Mouse (Mus musculus) right cerebral cortex, postnatal 14 days (tissue): Measurements from ENCODE around the gene Gpd1.
A peak's percentile ranks its signal among the peaks of the same experiment; 100 is the strongest.

Experiments used
- DNase-seq: peaks from one replicate; pipeline ENCODE4 v3.0.0; 2022

The Gpd1 gene

DNA sequence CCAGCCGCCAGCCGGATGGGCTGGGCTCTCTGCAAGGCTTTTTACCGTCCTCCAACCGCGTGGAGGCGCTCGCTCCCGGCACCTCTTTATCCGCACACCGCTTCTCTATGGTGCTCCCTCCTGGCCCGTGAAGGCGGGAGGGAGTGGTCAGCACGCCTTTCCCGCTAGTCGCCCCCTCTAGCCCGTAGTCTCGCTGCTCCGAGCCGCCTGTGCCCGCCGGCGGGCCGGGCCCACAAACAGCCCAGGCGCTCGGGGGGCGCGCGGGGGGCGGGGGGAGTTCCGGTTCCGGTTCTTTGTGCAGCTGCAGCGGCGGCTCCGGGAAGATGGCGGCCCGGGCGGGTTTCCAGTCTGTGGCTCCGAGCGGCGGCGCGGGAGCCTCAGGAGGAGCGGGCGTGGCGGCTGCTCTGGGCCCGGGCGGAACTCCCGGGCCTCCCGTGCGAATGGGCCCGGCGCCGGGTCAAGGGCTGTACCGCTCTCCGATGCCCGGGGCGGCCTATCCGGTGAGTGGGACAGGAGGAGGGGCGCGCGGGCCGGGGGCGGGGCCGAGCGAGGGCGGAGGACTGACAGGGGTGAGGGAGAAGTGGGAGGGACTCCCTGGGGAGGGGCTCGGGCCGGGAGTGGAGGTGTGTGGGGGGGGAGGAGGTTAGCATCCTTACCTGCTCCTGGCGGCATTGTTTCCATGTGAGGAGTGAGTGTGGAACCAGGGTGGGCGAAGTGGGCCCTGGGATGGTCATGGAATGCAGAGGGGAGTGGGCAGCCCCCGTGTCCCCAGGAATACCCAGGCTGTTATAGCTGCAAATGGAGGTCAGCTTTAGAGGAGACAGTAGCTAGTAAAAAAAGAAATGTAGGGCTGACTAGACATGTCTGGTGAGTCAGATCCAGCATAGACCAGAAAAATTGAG is 15.1 kb upstream of the Gpd1 start, which contains the start of gene Smarcd1:
Gene Smarcd1, plus strand, starts transcription at position 131 of the 902 bp plus-strand sequence.
- DNase-seq = peak; percentile 98

DNA sequence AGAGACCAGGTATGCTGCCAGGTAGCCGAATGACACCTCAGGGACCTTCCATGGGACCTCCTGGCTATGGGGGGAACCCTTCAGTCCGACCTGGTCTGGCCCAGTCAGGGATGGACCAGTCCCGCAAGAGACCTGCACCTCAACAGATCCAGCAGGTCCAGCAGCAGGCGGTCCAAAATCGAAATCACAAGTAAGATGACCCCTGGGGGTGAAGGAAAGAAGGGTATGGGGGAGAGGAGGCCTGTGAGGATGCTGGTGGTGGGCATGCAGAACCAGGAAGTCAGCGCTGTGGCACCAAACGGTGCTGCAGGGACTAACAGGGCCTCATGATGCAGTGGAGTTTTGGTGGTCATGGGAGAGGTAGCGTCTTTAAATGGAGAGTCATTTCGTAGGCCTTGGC is 14.2 kb upstream of the Gpd1 start:
- DNase-seq = no peak

DNA sequence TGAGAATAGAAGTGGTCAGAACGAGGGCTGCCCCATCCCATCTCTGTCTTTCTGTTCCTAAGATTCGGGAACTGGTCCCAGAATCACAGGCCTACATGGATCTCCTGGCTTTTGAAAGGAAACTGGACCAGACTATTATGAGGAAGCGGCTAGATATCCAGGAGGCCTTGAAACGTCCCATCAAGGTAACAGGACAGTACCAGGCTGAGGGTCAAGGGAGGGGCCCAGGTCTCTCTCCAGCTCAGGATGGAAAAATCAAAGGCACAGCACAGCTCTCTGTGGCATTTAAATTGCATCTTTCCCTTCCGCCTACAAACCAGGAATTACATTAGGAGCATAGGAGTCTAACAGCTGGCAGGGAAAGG is 13.7 kb upstream of the Gpd1 start:
- no peak for DNase-seq

DNA sequence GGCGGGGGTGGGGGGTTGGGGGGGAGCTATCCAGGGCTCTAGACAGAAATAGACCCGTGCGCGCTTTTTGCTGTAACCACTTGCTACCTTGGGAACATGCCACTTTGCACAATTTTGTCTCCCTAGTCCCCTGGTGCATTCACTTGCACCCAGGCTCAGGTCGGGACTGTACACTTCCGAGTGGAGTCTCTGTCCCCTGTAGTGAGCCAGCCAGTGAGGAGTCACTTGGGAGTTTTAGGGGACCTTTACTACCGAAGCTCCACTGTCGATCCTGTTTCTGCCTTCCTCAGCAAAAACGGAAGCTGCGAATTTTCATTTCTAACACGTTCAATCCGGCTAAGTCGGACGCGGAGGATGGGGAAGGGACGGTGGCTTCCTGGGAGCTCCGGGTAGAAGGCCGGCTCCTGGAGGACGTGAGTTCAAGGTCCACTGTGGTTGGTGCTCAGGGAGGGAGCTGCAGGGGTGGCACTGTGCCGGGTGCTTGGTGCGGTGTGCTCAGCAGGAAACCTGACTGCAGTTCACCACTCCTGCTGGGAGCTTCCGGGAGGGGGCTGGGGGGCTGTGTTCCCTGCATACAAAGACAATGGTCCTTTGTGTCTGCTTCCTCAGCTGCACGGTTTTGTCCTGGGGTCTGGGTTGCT is 13.2 kb upstream of the Gpd1 start:
- no peak for DNase-seq

DNA sequence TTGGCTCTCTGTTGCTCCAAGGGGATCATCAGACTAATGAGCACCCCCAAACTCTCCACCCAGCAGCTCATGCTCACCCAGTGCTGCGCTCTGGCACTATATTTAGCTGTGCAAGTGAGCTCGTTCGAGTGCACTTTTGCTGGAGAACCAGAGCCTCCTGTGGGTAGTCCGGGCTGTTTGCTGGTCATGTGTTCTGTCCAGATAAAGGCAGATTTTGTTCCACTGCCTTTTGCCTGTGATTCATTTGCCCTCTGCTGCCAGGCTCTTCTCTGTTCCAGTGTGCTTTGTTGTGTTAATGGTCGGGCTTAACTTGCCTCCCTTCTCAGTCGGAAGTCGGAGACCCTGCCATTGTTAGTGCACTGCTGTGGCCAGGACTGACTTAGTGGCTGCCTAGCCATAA is 12.4 kb upstream of the Gpd1 start:
- no peak for DNase-seq

DNA sequence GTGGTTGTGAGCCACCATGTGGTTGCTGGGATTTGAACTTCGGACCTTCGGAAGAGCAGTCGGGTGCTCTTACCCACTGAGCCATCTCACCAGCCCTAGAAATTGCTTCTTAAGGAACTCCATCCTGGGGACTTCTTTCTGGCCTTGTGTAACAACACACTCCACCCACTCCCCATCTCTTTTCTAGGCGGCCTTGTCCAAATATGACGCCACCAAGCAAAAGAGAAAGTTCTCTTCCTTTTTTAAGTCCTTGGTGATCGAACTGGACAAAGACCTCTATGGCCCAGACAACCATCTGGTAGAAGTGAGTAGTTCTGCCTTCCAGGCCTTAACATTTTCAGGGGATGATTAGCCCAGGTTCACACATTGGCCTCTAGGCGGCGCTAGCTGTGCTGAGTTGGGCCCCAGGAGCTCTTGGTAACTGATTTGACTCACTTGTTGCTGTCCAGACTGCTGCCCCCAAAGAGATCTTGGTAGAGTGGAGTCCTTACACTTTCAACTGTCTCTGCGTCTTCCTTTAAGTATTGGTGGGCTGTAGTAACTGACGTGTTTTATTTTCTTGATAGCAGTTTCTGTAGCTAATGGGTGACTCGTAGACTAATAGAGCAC is 11.8 kb upstream of the Gpd1 start, which contains the start of gene Gm17349:
Gene Gm17349, minus strand, starts transcription at position 51 of the 609 bp plus-strand sequence.
- DNase-seq = peak; percentile 65

DNA sequence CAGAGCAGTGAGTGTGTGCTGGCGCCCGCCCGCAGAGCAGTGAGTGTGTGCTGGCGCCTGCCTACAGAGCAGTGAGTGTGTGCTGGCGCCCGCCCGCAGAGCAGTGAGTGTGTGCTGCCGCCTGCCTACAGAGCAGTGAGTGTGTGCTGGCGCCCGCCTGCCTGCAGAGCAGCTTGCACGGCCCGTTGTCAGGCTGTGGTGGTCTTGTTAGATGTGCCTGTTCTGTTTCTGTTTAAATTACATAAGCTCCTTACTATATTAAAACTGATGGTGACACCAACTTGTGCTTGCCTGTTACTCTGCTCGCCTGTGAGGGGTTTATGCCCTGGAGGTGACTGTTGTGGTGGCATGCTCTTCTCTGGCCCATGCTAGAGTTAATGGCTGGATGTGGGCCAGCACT is 9.1 kb upstream of the Gpd1 start:
- no peak for DNase-seq

DNA sequence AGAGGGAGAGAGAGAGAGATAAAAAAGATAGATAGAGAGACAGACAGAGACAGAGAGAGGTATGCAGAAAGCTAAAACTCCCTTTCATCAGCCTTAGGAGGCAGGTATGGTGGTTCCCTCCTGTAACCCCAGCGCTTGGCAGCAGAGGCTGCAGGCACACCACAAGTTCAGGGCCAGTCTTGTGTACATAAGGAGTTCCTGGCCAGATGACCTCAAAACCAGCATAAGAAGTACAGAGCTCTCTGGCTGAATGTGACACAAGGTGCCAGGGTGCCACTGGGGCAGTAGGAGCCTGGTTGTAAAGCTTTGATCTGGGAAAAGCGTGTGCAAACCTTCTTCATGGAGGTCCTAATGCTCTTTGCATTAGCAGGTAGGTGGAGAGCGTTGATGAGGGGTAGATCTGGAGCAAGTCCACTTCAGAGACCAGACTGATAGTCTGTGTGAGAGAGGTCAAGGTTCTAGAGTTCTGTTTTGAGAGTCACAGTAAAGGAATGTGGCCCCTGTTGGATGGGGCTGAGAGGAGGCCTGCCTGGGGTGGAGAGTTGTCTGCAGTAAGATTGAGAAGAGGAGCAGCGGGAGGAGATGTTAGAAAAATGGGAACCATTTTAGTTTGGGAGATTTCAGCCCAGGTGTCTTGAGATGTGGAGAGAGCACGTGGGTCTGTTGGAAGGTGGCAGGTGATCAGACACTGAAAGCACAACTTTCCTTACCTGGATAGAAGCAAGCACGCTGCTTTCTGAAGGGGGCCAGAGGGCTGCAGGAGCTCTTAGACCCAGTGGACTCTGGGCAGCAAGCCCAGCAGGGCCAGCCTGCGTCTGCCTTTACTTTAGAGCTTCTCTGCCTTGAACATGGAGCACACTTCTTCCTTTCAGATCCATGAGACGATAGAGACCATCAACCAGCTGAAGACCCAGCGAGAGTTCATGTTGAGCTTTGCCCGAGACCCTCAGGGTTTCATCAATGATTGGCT is 6.8 kb upstream of the Gpd1 start:
- no peak for DNase-seq

DNA sequence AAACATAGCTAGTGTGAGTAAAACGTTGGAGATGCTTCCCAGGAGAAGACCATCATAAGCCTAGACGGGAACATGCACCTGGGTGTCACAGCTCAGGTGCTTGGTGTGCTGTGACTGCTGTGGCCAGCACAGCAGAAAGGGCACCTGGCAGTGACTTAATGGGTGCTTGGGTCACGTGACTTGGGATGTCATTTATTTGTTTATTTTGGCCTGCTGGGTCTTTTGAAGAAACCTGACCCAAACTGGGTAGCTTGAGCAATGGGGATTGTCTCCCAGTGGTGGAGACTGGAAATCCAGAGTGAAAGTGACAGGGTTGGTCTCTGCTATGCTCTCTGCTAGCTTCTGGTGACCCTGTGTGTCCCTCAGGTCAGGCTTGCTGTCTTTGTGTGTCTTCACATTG is 5.8 kb upstream of the Gpd1 start:
- no peak for DNase-seq

DNA sequence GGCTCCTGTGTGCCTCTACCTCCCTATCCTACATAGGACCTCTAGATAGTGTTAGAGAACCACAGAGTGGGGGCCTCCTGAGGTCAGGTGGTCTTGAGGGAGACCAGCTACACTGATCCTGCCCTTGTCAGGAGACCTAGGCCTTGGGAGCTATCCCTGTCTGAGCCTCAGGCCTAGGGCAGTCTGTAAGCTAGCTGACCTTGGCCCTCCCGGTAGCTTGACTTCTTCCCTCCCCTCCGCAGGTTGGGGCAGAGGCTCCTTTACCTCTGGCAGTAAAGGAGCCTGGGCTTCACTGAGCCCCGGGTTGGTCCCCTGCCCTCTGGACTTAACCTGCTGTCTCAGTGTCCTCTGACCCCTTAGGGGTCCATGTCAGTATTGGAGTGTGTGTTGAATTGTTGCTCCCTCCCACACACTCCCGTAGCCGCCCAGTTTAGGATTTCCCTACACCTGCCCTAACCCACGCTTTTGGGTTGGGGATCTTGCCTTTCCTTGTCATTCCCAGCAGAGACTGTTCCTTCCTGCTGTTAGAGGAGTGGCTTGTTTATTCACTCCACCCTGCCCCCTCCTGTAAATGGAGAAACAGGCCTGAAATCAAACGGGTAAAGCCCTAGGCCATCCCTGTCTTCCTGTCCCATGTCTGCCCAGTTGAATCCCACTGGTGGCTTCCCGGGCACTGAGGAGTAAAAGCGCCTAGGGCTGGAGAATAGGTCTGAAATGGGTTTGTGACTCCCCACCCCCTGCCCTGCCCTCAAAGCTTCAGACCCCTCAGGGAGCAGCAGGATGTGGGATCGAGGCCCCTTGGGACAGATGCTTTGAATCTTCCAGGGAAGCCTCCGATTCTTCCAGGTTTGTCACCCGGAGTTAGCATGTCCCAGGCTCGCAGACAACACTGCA is 4.4 kb upstream of the Gpd1 start:
- no peak for DNase-seq

DNA sequence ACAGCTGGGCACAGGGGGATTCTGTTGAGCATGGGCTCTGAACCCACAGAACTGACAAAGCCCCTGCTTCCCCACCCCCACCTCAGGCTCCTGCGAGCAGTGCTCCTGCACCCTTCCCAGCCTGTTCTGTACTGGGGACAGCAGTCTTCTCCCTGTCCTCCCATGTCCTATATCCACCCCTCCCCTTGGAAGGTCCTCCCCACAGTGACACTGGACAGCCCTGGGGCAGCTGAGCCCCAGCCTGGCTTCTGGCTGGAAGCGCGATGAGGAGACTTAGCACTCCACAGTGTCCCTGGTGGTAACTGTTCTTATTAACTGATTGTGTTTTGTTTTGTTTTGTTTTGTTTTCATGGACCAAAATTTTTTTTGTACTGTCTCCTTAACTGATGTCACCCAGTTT is 3.7 kb upstream of the Gpd1 start:
- no peak for DNase-seq

DNA sequence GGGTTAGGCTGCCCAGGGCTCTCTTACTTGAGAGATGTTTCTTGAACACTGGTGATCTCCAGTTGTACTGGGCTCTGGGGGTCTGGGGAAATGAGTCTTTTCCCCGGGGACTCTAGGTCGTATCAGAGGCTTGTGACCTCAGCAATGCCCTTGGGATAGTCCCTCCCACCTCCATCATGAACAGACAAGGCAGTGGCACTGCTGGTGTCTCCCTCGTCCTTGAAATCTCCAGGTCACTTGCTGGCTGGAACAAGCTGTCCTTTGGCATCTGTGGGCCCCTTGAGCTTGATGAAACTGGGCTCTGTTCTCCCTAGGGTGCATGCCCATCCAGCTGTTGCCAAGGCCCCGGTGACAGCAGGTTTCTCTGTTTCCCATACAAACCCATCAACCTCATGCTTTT is 3.1 kb upstream of the Gpd1 start:
- no peak for DNase-seq

DNA sequence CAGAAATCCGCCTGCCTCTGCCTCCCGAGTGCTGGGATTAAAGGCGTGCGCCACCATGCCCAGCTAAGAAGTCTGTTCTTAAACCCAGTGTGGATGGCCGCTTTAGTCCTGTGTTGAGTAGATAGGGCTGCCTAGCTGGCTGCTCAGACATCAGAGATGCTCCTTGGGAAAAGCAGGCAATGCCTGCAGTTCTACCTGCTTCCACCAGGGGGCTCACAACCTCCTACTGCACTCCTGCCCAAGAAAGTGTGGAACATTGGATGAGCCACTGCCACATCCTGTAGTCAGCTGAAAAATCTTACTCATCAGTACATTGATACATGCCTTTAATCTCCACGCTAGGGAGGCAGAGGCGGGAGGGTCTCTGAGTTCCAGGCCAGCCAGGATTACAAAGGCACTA is 2.5 kb upstream of the Gpd1 start:
- peak; percentile 80 for DNase-seq

DNA sequence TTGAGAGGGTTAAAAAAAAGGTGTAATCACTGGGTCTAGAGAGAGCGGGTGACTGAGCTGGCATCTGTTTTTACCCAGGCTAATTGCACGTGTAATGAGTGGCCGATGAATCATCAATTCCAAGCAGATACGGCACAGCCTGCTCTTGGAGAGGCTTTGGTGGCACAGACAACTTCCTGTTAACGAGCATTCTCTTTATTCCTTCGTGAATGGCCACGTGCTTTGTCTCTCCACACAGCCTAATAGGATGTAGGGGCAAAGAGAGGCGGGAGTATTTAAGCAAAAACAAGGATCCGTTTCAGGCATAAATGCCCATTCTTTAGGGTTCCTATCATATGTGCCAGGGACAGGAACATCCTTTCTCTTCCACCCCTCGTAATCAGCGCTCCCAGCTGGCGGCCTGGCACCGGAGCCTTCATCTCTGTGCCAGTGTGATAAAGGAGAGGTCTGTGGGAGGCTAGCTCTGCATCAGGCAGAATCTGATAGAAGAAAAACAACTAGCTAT is 1.9 kb upstream of the Gpd1 start:
- peak; percentile 59 for DNase-seq

DNA sequence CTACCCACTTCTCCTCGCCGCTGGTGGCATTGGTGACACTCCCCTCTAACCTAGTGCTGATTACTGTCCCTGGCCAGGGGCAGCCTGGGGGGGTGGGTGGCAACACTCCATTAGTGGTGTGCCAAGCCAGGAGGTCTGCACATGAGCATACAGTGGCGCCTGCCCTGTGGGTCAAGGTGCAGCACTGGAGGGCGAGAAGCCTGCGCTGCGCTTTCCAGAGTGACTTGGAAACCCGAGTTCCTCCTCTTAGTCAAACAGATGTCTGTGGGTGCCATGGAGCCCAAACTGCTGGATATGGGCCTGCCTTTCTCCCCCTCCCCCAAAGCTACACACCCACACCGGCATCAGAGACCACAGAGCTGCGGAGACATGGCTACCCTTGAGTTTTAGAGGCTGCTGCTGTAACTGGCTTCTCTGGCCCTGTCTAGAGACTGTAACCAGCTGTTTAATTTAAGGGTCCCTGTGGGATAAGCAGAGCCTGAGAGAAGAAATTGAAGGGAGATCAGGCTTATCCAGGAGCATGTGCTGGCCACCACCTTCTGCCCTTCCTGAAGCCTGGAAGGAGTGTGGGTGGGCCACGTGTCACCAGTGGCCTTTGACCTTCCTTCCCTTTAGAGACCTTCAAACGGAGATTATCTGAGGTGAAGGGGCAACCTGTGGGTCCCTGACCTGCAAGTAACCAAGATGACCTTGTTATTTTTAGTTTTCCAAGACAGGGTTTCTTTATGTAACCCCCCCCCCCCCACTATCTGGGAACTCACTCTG is 1.2 kb upstream of the Gpd1 start:
- no peak for DNase-seq

DNA sequence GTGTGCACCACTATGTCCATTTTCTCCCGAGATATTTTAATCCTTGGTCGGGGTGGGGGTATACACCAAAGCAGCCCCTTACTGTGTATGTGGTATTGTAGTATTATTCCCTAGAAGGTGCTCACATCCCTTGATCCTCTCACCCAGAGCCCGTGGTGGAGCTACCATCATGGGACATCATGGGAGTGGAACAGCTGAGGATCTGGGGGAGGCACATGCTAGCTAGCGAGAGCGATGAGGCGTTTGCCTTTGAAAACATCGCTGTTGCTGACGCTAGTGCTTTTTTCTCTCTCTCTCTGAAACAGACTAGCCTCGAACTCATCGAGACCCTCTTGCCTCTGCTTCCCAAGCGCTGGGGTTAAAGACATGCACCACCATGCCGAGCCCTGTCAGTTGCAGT is 501 bp upstream of the Gpd1 start:
- DNase-seq = peak; percentile 26

DNA sequence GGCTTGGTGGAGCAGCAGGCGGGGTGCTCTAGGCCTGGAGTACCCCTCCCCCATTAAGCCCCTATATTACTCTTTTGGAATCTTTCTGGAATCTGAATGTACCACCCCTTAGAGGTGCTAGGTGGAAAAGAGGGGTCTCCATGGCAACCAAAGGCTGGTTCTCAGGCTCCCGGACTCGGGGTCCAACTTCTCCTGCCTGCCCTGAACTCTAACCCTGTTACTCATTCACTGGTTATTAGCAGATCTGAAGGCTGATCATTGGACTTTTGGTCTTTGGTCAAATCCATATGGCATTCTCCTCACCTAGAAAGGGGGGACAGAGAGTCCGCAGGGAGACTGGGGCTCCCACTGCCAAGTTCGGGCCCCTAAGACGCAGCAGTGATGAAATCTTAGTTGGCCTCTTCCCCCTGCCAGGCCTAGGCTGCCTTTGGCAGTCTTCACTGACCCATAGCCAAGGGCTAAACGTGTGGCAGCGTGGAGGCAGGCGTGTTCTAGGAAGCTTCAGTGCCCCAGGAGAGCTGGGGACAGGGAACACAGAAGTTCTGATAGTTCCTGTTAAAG is 1.2 kb downstream of the Gpd1 start:
- no peak for DNase-seq

DNA sequence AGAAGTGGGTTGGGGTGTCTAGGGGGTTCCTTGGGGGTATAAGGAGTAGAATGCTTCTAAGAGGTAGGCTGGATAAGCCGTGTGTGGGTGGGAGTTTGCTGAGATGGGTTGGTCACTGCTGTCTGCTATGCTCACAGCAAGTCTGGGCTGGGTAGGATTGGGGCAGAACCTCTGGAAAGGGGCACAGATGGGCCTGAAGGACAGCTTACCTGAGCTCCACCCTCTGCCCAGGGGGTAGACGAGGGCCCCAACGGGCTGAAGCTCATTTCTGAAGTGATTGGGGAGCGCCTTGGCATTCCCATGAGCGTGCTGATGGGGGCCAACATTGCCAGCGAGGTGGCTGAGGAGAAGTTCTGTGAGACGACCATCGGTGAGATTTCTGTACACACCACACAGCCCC is 2.5 kb downstream of the Gpd1 start:
- DNase-seq = no peak

DNA sequence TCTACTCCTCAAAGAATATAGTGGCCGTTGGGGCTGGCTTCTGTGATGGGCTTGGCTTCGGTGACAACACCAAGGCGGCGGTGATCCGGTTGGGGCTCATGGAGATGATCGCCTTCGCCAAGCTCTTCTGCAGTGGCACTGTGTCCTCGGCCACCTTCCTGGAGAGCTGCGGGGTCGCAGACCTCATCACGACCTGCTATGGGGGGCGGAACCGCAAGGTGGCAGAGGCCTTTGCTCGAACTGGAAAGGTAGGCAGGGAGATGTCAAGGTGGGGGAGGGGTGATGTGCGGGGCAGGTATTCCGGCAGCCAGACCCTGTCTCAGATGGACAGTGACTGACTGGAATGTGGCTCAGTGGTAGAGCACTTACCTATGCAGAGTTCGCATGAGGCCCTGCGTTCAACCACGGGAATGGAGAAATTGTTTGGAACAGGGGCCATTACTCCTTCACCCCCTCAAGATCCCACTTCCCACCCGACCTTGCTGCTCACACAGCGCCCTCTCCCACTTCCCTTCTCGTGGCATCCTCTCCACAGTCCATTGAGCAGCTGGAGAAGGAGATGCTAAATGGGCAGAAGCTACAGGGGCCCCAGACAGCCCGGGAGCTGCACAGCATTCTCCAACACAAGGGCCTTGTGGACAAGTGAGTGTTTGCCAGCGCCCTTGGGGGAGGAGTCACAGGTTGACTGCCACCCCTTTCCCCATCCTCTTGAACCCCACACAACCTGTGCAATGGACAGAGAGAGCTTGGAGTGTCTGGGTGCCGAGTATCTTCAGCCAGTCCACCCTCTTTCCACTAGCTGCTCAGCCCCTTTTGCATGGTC is 4.8 kb downstream of the Gpd1 start:
- no peak for DNase-seq
